Mouse (Mus musculus) limb, embryonic 11.5 days (tissue): ENCODE data around the gene Syk. TPM values are rescaled to one million over a fixed set of nuclear protein-coding genes. Genes with fewer than 3 reads are reported as not detected.

Experiments used
- ATAC-seq: fragments of 200-750 bp; cut with Nextera tagmentation; 2 replicates; pipeline ENCODE4 v1.8.0; 2017; ENCODE audit warnings: low read depth; ENCODE audit not compliant: insufficient number of reproducible peaks, low FRiP score, low TSS enrichment
- DNase-seq: peaks from one replicate; pipeline ENCODE4 v3.0.0-alpha.2; 2015; ENCODE audit warnings: low spot score
- H3K27ac ChIP-seq: fragments of 300-500 bp; sonication (generic); replicated peaks from 2 replicates; pipeline ENCODE4 v1.5.1; 2014; ENCODE audit warnings: low read depth, mild to moderate bottlenecking, low read length
- H3K27me3 ChIP-seq: fragments of 300-500 bp; sonication (generic); 2 replicates; pipeline ENCODE4 v1.6.1; 2014; ENCODE audit warnings: mild to moderate bottlenecking, low read length, mixed read lengths; ENCODE audit not compliant: control insufficient read depth, insufficient read depth
- H3K36me3 ChIP-seq: fragments of 300-500 bp; sonication (generic); 2 replicates; pipeline ENCODE4 v1.6.1; 2014; ENCODE audit warnings: mild to moderate bottlenecking, low read length, moderate library complexity, mixed read lengths; ENCODE audit not compliant: control insufficient read depth, insufficient read depth
- H3K4me1 ChIP-seq: fragments of 300-500 bp; sonication (generic); 2 replicates; pipeline ENCODE4 v1.6.1; 2014; ENCODE audit warnings: low read length, mixed read lengths; ENCODE audit not compliant: control insufficient read depth, insufficient read depth
- H3K4me2 ChIP-seq: fragments of 300-500 bp; sonication (generic); 2 replicates; pipeline ENCODE4 v1.6.1; 2014; ENCODE audit warnings: low read depth, mild to moderate bottlenecking, moderate library complexity; ENCODE audit not compliant: severe bottlenecking
- H3K4me3 ChIP-seq: fragments of 300-500 bp; sonication (generic); 2 replicates; pipeline ENCODE4 v1.5.1; 2014; ENCODE audit warnings: low read depth, low read length
- H3K9ac ChIP-seq: fragments of 300-500 bp; sonication (generic); 2 replicates; pipeline ENCODE4 v1.6.1; 2014; ENCODE audit warnings: mild to moderate bottlenecking, low read length
- H3K9me3 ChIP-seq: fragments of 300-500 bp; sonication (generic); 2 replicates; pipeline ENCODE4 v1.6.1; 2016; ENCODE audit warnings: low read length; ENCODE audit not compliant: control insufficient read depth
- WGBS: fragments of 180-500 bp; shearing (Covaris S2); extraction: QIAGEN DNeasy Blood & Tissue Kit; methylation state at CpG from one replicate; pipeline ENCODE4 v1.1.7; 2014; 5-methylcytosine and 5-hydroxymethylcytosine counted together
- polyA plus RNA-seq: library from polyadenylated mRNA; unstranded; fragments of >200 nt; fragmentation: Nextera tagmentation; extraction: Ambion mirVana; gene quantifications from 2 replicates; pipeline ENCODE4 v1.2.1, GENCODE M21; 2014

Gene Syk
- polyA plus RNA-seq, 1 experiment from 2014 or later: 2.5 TPM

DNA sequence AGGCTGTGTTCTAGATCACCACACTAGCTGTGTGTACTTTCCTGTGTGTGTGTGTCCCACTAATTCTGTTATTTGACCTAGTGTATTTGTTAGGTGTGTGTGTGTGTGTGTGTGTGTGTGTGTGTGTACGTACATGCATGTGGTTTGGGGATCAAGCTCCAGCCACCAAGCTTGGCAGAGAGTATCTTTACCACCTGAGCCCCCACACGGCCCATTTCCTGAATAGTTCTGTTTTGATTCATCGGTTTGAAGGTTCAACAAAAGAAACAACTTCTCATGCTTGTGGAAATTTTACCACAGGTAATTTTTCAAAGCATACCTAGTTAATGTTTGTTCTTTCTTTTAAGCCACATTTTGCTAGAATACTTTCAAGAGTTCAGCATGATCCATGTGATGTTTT lies 52.5 kb downstream of the Syk start:
- no peaks in the 10 kb centered on the region for H3K27me3 ChIP-seq
- H3K4me3 ChIP-seq: no peak overlapping the region
- DNase-seq (no peak), ATAC-seq (no peak)
- H3K27ac ChIP-seq: no peak overlapping the region
- 91% methylated on average over 3 of the region's 3 CpGs for WGBS
- H3K4me2 ChIP-seq: no peak overlapping the region
- H3K36me3 ChIP-seq: no peaks in the 10 kb centered on the region
- H3K9ac ChIP-seq: no peak overlapping the region
- no peaks in the 10 kb centered on the region for H3K9me3 ChIP-seq
- no peaks in the 10 kb centered on the region for H3K4me1 ChIP-seq

GRCm38 (mm10) chr13:52636176-52636748 lies 53.3 kb downstream of the Syk start:
- DNase-seq (no peak), ATAC-seq (no peak)
- 85% methylated on average over 10 of the region's 10 CpGs for WGBS
- Histone ChIP-seq H3K4me2 (no peak overlapping the region), H3K27ac (no peak overlapping the region), H3K9ac (no peak overlapping the region), H3K36me3 (no peaks in the 10 kb centered on the region), H3K27me3 (no peaks in the 10 kb centered on the region), H3K4me1 (no peaks in the 10 kb centered on the region), H3K4me3 (no peak overlapping the region), H3K9me3 (no peaks in the 10 kb centered on the region)

GRCm38 (mm10) chr13:52646566-52646965 lies 63.6 kb downstream of the Syk start:
- no peaks in the 10 kb centered on the region for H3K27me3 ChIP-seq
- H3K36me3 ChIP-seq: no peaks in the 10 kb centered on the region
- ATAC-seq (no peak), DNase-seq (no peak)
- H3K4me1 ChIP-seq: no peaks in the 10 kb centered on the region
- no peaks in the 10 kb centered on the region for H3K9me3 ChIP-seq
- H3K27ac ChIP-seq: no peak overlapping the region
- no peak overlapping the region for H3K4me3 ChIP-seq
- WGBS: 66% methylated on average over 3 of the region's 3 CpGs
- no peak overlapping the region for H3K9ac ChIP-seq
- H3K4me2 ChIP-seq: no peak overlapping the region

- 79% methylated on average over 11 of the region's 11 CpGs for WGBS
- Histone ChIP-seq H3K9me3 (no peaks in the 10 kb centered on the region), H3K4me1 (no peaks in the 10 kb centered on the region), H3K27me3 (no peaks in the 10 kb centered on the region), H3K4me3 (no peak overlapping the region), H3K4me2 (no peak overlapping the region), H3K9ac (no peak overlapping the region), H3K27ac (no peak overlapping the region), H3K36me3 (no peaks in the 10 kb centered on the region)
- DNase-seq (no peak), ATAC-seq (no peak)
These were observed 65.2 kb downstream of the Syk start for GRCm38 (mm10) chr13:52647996-52648712.

GRCm38 (mm10) chr13:52649791-52650418 lies 66.9 kb downstream of the Syk start:
- Histone ChIP-seq H3K4me2 (no peak overlapping the region), H3K4me3 (no peak overlapping the region), H3K9ac (no peak overlapping the region), H3K9me3 (no peaks in the 10 kb centered on the region), H3K4me1 (no peaks in the 10 kb centered on the region), H3K27ac (no peak overlapping the region), H3K36me3 (no peaks in the 10 kb centered on the region), H3K27me3 (no peaks in the 10 kb centered on the region)
- DNase-seq (no peak), ATAC-seq (no peak)
- WGBS: 98% methylated on average over 6 of the region's 6 CpGs

- Histone ChIP-seq H3K4me1 (no peaks in the 10 kb centered on the region), H3K9me3 (no peaks in the 10 kb centered on the region), H3K9ac (no peak overlapping the region), H3K4me3 (no peak overlapping the region), H3K27ac (no peak overlapping the region), H3K27me3 (no peaks in the 10 kb centered on the region), H3K4me2 (no peak overlapping the region), H3K36me3 (no peaks in the 10 kb centered on the region)
- ATAC-seq: peak; percentile 31; the same call in 1 of the 2 replicates
- peak; percentile 69 for DNase-seq
- WGBS: 31% methylated on average over 11 of the region's 12 CpGs
These were observed 68.6 kb downstream of the Syk start for GRCm38 (mm10) chr13:52651383-52652252.

DNA sequence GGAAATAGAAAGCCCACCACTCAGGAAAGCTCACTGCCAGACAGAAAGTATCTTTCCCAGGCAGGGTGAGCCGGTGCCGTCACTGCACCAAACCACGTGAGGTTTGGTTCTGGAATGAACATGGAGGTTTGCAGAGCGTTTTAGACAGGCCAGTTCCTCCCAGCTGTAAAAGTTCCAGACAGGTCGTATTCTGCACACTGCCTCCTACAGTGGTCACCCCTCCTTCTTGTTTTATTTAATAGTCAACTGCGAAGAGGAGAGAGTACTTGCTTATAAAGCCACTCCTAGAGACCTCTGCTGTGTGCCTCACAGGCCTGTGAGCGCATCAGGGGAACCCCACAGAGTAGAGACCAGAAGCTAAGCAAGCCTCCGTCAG lies 69.3 kb downstream of the Syk start:
- Histone ChIP-seq H3K27me3 (no peaks in the 10 kb centered on the region), H3K9me3 (no peaks in the 10 kb centered on the region), H3K9ac (no peak overlapping the region), H3K4me2 (no peak overlapping the region), H3K4me3 (no peak overlapping the region), H3K27ac (no peak overlapping the region), H3K4me1 (no peaks in the 10 kb centered on the region), H3K36me3 (no peaks in the 10 kb centered on the region)
- WGBS: 60% methylated on average over 8 of the region's 8 CpGs
- DNase-seq: no peak
- no peak for ATAC-seq

DNA sequence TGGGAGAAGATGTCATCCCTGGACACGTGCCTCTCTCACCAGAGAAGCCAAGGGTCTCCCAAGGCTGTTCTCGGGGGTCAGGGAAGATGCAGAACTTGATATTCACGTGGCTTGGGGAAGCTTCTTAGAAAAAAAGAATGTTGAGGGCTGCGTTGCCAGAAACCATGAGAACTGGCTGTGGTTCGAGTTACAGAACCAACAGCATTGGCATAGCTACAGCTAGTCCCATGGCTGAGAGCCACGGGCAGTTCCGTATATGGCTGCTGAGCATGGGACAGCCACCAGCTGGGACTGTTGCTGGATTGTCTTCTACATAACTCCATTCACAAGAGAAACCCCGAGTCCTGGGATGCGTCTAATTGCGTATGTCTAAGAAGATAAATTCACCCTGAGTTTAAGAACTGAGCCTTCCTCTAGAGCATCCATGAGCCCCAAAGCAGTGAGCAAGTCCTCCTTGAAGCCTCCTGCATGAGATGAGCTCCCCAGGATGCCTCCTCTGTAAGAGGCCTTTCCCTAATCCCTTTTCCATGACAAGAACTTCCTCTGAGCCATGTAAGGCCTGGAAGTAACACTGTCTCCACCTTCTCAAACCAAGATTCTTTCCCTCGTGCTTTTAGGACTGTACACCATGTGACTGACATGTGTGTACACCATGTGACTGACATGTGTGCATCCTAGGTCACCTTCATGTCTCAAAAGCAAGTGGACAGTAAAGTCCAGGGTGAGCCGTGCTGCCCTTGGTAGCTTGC lies 71.3 kb downstream of the Syk start:
- Histone ChIP-seq H3K4me2 (no peak overlapping the region), H3K4me3 (no peak overlapping the region), H3K9me3 (no peaks in the 10 kb centered on the region), H3K4me1 (no peaks in the 10 kb centered on the region), H3K9ac (no peak overlapping the region), H3K36me3 (no peaks in the 10 kb centered on the region), H3K27me3 (no peaks in the 10 kb centered on the region), H3K27ac (no peak overlapping the region)
- DNase-seq (no peak), ATAC-seq (no peak)
- WGBS: 79% methylated on average over 12 of the region's 12 CpGs
